Mouse (Mus musculus): ENCODE measurements at regions not wholly inside any gene's neighbourhood (a gene's known extent, or its start where the extent isn't known, plus 50 kb on each side); places are given as distances from the start of the nearest gene placed in this dataset.

DNA sequence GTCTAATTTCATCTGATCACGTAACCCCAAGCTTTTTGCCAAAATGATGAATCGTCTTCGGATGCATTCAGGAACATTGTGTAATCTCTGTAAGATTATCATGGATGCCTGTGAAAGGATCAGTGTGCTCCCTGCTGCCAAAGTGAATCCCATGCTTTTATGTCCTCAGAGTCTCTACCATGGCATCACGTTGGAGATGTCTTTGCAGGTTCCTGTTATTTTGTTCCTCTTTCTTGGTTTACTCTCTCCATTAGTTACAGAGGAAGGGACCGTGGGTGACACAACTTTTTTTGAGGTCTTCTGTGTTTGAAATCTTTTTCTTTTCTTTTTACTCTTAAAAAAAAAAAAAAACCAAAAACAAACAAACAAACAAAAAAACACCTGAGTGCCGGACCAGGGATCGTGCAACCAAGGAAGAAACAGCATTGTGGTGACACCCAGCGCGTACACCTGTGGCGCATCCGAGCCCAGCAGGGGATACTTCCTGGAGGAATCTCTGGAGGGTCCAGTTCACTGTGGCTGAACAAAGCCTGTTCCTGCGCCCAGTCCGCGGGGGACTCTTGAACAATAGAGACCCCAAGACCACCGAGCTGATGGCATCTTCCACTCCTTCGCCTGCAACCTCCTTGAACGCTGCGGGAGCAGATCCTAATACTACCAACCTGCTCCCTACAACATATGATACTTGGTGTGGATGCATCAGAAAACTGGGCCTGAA is 180.6 kb downstream of the Dusp6 start:
- TF ChIP-seq CTCF (IDR thresholded peaks at IDR 0.05; ENCODE audit: low read depth, low read length) = no peak
- no peak for TF ChIP-seq POLR2A (IDR thresholded peaks at IDR 0.05; ENCODE audit: borderline replicate concordance, low read depth, low read length)

Data from bone marrow macrophage, adult 2 months (primary cell).